Mouse (Mus musculus) gastrocnemius, postnatal 4 days (tissue): ENCODE results near the gene Stat6. TPM values are rescaled to one million over a fixed set of nuclear protein-coding genes. Genes with fewer than 3 reads are reported as not detected.
"Not testable (repeated sequence)": the region's sequence is repeated elsewhere in the genome, so short reads cannot be mapped to it uniquely, and the experiment has no call there.

ENCODE experiments used
- DNase-seq, 2 experiments: peaks; one replicate each; pipeline ENCODE4 v3.0.0; 2021 to 2022; ENCODE audit warnings: low spot score in 2 of 2, mixed read lengths in 2 of 2
- total RNA-seq, 2 experiments: library from RNA; stranded (reverse); gene quantifications; 2 replicates each; pipeline ENCODE4 v1.2.3; 2021

The Stat6 gene
- total RNA-seq, 2 experiments from 2014 or later = 25.9 to 27.0 TPM

- peak in 1 of 2 experiments; percentile 77 for DNase-seq
These were observed 910 bp downstream of the Stat6 start for GRCm38 (mm10) chr10:127643553-127644238.

- no peak for DNase-seq
These were observed 3.0 kb downstream of the Stat6 start for GRCm38 (mm10) chr10:127645791-127646190.

GRCm38 (mm10) chr10:127652906-127653638, 10.3 kb downstream of the Stat6 start:
- DNase-seq = no peak

- DNase-seq = no peak
These were observed 12.3 kb downstream of the Stat6 start for GRCm38 (mm10) chr10:127654970-127655579.

- DNase-seq = not testable (repeated sequence)
These were observed 14.8 kb downstream of the Stat6 start for GRCm38 (mm10) chr10:127657617-127658016.

GRCm38 (mm10) chr10:127658076-127658475, 15.3 kb downstream of the Stat6 start:
- no peak for DNase-seq

- no peak for DNase-seq
These were observed 16.8 kb downstream of the Stat6 start for GRCm38 (mm10) chr10:127659551-127659950.

- DNase-seq = no peak
These were observed 18.6 kb downstream of the Stat6 start for GRCm38 (mm10) chr10:127661291-127661914.

- DNase-seq = peak in 1 of 2 experiments; percentile 48
These were observed 19.3 kb downstream of the Stat6 start for GRCm38 (mm10) chr10:127661915-127662663.

- peak in 1 of 2 experiments; percentile 40 for DNase-seq
These were observed 20.0 kb downstream of the Stat6 start for GRCm38 (mm10) chr10:127662666-127663253.

- DNase-seq = no peak
These were observed 20.8 kb downstream of the Stat6 start for GRCm38 (mm10) chr10:127663590-127663989.

GRCm38 (mm10) chr10:127664166-127664565, 21.4 kb downstream of the Stat6 start:
- DNase-seq = no peak

- no peak for DNase-seq
These were observed 22.1 kb downstream of the Stat6 start for GRCm38 (mm10) chr10:127664891-127665290.

- DNase-seq = no peak
These were observed 22.8 kb downstream of the Stat6 start for GRCm38 (mm10) chr10:127665366-127666181.

- peak; percentile 77 to 86 for DNase-seq
These were observed 23.9 kb downstream of the Stat6 start, which contains the start of gene Nemp1 for GRCm38 (mm10) chr10:127666501-127667268. TSS of gene Nemp1 (plus strand) at chr10:127666901.

- DNase-seq = peak; percentile 75 to 91
These were observed 24.7 kb downstream of the Stat6 start for GRCm38 (mm10) chr10:127667269-127668092.

- DNase-seq = peak; percentile 61 to 81
These were observed 25.6 kb downstream of the Stat6 start, which contains the start of gene Nab2 for GRCm38 (mm10) chr10:127668093-127669050. TSS of gene Nab2 (minus strand) at chr10:127668568.
